Mouse (Mus musculus) CD4-positive naive resting alpha-beta T cell, adult 76 days (primary cell): ENCODE measurements around the gene 5330417C22Rik. TPM values are rescaled to one million over a fixed set of nuclear protein-coding genes. Genes with fewer than 3 reads are reported as not detected.

Experiments used
- total RNA-seq: library from RNA; stranded (reverse); gene quantifications from one replicate; pipeline ENCODE4 v1.2.4, GENCODE M21; 2023

5330417C22Rik gene
- 0.09 TPM for total RNA-seq

GRCm38 (mm10) chr3:108536517-108537260, at the start of gene 5330417C22Rik:
TSS of gene 5330417C22Rik (minus strand) at chr3:108536536.

GRCm38 (mm10) chr3:108571443-108572294, 35.3 kb upstream of the 5330417C22Rik start, which contains the start of gene Taf13:
TSS of gene Taf13 (plus strand) at chr3:108571698.

DNA sequence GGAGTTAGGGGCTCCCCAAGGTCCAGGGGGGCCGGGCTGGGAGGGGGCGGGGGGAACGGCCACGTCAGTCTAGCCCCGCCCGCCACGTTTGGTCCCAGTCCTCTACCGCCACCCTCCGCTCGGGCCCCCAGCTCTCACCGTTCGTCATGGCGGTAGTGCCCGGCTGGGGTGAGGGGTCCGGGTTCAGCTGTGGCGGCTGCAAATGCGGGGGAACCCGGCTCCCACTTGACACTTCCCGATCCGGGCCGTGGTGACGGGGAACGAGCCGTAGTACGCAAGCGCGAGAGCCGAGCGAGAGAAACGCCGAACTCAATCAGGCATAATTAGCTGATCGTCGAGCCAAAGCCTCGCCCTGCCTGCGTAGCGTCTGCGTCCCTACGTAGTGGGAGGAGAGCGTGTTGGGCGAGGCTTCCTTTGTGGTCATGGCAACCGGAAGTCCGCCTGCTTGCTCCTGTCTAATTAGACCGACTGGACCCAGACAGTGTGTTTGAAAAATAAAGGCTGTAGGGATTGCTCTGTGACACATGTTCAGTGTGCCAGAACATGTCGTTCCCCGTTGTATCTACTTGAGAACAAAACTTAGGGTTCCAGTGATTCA, 25.9 kb upstream of the 5330417C22Rik start, which contains the start of gene Tmem167b:
Gene Tmem167b (minus strand): TSS at position 334 of the 598 bp plus-strand sequence.

DNA sequence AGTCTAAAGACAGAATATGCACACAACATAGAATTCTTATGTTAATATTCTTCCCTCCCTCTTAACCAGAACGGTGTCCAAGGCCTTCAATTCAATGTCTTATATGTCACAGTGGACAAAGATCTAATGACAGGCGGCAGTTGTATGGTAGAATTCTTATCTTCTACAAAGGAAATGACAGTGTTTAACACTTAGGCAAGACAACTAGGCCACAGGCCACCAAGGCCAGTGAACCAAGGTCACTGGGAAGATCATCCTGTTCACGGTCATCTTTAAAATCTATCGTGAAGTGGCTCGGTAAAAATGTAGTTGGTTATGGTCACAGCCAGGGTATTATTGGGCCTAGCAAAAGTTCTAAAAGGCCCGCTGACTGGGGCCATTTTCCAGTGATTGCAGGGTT, 2.4 kb downstream of the 5330417C22Rik start, which contains the start of gene 1700013F07Rik:
Gene 1700013F07Rik (plus strand): TSS at position 200 of the 400 bp plus-strand sequence.

GRCm38 (mm10) chr3:108444698-108445365, 91.5 kb downstream of the 5330417C22Rik start, which contains the start of gene Sars:
TSS of gene Sars (minus strand) at chr3:108445209.

GRCm38 (mm10) chr3:108414857-108415830, 121.2 kb downstream of the 5330417C22Rik start, which contains the start of gene Celsr2:
TSS of gene Celsr2 (minus strand) at chr3:108415552.

Other genes with a start within 250 kb of the 5330417C22Rik start
- gene Mybphl, start 171.6 kb downstream of the 5330417C22Rik start, total RNA-seq = not detected
- gene Psrc1, start 152.7 kb downstream of the 5330417C22Rik start, total RNA-seq = not detected
- gene Celsr2, start 121.0 kb downstream of the 5330417C22Rik start, total RNA-seq = 10.1 TPM
- 147 TPM for gene Sars, start 91.3 kb downstream of the 5330417C22Rik start, total RNA-seq
- not detected for gene 1700013F07Rik, start 2.4 kb downstream of the 5330417C22Rik start, total RNA-seq
- 45.3 TPM for gene Tmem167b, start 25.9 kb upstream of the 5330417C22Rik start, total RNA-seq
- 21.1 TPM for gene Taf13, start 35.2 kb upstream of the 5330417C22Rik start, total RNA-seq
- 15.5 TPM for gene Wdr47, start 54.7 kb upstream of the 5330417C22Rik start, total RNA-seq
- 36.3 TPM for gene Clcc1, start 117.4 kb upstream of the 5330417C22Rik start, total RNA-seq
- 3.0 TPM for gene Gpsm2, start 185.8 kb upstream of the 5330417C22Rik start, total RNA-seq
- gene Aknad1, start 203.1 kb upstream of the 5330417C22Rik start, total RNA-seq = not detected